Mouse (Mus musculus): ENCODE data around the gene Ing4. TPM values are rescaled to one million over a fixed set of nuclear protein-coding genes. Genes with fewer than 3 reads are reported as not detected.
"Not testable (repeated sequence)": the region's sequence is repeated elsewhere in the genome, so short reads cannot be mapped to it uniquely, and the experiment has no call there.

Ing4 gene
- 10 to 100 TPM; 62.7 to 74.3 (median 72.6) TPM for total RNA-seq (2022)

DNA sequence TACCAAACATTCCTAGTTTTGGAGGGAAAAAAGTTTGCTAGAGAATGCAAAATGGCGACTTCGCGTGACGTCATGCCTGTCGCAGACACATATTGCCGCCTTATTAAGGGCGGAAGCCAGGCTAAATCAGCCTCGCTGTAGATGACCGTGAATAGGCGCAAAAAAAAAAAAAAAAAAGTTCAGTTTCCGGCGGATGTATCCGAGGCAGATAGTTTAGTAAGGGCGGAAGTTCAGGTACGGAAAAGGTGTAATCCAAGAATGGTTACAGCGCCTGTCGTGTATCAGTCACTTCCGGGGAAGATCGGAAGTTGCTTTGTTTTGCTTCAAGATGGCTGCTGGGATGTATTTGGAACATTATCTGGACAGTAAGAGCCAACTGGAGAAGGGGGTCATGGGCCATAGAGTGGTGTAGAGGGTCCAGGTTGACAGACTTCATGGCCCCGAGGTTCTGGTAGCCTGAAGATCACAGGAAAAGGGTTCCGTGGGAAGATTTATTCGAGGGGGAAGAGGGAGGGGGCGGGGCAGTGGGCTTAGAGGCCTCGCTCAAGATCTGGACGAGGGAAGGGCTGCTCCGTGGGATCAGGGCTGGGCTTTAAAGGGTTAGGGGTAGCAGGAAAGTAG, at the start of gene Ing4:
Ing4 (plus strand) TSS at position 228 of the 621 bp plus-strand sequence.
- DNase-seq, result peak; percentile 90

DNA sequence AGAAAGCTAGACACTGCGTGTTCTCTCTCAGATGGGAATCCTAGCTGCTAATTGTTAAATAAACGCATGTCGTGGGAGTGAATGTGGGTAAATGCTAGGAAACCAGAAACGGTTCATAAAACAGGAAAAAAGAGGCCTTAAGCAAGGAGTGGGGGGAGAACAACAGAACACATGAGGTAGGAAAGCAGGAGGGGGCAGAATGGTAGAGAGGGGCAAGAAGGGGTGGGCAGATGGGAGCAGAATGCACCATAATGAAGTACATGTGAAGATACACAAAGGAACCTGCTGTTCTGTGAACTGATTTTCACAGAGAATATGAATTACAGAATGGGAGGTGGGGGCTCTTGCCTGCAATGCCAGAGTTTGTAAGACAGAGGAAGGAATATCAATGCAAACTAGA, 47.3 kb upstream of the Ing4 start:
- no peak for DNase-seq

GRCm38 (mm10) chr6:124993365-124993764, 46.2 kb upstream of the Ing4 start:
- peak; percentile 64 for DNase-seq

DNA sequence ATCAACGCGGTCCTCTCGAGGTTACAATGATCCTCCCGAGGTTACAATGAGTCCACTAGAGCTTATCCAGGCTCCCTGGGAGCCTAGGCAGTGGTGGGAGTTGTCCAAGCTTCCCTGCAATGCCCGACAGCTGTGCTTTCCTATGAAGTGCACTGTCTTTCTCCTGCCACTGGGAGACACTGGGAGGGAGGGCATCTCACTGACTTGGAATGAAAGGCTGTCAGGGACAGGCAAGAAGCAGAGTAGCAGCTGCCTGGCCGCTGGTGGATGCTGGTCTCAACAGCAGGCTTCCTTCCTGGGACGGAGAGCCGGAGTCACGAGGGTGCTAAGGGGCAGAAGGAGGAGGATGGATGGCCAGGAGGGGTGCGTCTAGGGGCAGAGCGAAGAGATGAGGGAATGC, 45.7 kb upstream of the Ing4 start:
- DNase-seq, result no peak

DNA sequence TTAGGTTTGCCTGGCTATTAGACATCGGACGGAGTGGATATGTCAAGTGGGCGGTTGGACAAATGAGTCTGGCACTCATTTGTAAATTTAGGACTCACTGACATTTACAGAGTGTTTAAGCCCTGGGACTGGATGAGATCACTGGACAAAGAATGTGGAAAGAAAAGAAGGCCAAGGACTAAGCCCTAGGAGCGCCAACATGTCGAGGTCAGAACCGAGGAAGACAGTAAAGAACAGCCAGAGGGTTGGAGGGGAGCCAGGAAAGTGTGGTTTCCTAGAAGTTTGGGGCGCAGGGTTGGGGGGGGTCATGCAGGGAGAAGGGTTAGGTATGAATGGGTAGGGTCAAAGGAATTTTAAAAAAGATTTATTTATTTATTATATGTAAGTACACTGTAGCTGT, 44.3 kb upstream of the Ing4 start:
- DNase-seq, result peak; percentile 82

DNA sequence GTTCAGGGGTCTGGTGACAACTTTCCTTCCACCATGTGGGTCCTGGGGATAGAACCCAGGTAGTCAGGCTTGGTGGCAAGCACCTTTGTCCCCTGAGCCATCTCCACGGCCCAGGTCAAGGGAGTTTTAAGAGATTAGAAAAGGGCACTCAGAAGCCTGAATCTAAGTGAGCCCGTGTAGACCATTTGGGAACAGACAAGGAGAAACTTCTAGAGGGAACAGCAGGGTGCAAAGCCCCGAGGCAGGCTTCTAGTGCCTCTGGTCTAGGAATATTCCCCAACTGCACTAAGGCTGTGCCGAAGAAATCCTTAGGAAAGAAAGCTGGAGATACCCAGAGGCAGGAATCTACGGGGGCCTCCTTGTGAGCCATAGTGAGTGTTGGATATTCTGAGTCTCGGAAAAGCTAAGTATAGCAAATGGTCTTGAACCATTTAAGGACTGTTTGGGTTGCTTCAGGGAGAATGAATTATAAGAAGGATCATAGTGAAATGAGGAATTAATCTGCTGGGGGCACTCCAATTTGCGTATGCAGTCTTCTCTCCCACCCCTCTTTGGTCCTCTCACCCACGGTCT, 43.6 kb upstream of the Ing4 start:
- DNase-seq, result no peak

DNA sequence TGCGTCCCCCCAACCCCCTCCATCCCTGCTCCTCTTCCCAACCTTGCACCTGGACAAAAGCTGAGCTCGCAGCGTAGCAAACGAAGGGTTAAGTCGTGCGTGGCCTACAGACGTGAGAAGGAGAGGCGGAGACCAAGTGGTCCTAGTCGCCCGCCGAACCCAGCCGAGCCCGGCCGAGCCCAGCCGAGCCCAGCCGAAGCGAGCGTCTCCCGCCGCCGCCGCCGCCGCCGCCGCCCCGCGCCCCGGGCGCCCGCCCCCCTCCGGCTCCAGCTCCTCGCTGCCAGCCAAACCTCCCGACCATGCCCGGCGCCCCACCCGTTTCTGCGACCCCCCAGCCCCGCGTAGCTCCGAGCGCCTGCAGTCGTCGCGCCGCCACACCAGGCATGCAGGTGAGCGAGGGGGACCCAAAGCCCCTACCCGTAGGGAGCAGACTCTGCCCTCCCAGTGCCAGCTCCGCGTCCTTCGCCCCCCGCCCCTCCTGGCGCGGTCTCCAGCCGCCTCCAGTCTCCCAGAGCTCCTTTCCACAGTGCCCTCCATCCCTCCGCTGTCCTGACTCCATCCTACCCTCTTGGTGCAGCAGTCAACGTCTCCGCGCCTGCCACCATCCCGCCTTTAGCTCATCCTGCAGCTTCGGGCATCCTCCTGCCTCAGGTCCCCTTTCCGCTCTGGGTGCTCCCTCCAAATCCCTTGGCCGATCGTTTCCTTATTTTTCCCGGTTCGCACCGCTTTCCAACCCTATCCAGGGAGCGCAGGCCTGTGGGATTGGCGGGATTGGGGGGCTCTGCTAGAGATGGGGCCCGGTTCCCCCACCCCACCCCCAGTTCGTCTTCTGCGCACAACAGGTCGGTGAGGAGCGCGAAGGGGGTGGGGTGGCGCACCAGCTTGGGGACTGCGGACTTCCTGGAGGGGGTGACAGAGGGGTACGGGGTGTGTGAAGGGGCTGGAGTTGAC, 42.7 kb upstream of the Ing4 start, which contains the start of gene Pianp:
Pianp (plus strand) TSS at position 144 of the 951 bp plus-strand sequence.
- DNase-seq, result peak; percentile 42

DNA sequence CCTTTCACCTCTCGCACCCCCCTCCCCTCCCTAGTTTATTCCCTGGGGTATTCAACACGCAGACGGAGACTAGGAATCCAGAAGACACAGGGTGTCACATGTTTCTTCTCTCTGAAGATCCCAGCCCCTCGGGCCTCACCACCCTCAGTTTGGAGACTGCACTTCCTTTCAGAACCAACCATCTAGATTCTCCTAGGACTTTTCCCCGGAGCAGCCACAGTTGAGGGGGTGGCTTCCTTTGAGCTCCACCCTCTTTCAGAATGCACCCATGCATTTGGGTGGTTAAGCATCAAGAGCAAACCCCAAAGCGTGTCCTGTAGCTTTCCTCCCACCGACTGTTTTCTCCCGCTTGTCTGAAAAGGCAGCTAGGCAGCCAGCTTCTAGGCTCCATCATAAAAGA, 41.5 kb upstream of the Ing4 start:
- DNase-seq, result no peak

DNA sequence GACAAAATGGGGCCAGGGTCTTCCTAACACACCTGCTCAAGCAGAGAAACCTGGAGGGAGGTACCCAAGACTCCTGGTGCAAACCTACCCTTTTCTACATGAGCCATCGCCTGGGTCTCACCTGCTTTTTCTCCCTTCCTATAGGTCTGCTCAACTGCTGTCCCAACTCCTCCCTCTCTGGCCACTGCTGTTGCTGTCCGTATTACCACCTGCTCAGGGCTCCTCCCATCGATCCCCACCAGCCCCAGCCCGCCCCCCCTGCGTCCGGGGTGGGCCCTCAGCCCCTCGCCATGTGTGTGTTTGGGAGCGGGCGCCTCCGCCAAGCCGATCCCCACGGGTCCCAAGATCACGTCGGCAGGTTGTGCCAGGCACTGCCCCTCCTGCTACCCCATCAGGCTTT, 40.5 kb upstream of the Ing4 start:
- DNase-seq, result no peak

DNA sequence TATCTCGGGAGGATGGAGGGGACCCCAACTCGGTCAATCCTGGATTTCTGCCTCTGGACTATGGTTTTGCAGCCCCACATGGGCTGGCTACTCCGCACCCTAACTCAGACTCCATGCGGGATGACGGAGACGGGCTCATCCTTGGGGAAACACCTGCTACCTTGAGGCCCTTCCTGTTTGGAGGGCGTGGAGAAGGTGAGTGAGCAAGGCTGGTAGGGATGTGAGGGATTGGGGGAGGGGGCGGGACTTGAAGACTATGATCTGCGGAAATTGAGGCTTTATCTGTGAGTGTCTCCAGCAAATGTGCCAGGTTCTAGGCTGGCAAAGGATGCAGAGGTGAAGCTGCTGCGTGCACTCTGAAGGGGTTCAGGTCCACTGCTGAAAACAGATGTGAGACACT, 40.0 kb upstream of the Ing4 start:
- no peak for DNase-seq

GRCm38 (mm10) chr6:125003706-125004105, 35.9 kb upstream of the Ing4 start:
- no peak for DNase-seq

GRCm38 (mm10) chr6:125005086-125005485, 34.5 kb upstream of the Ing4 start:
- no peak for DNase-seq

GRCm38 (mm10) chr6:125008060-125008459, 31.5 kb upstream of the Ing4 start:
- DNase-seq, result no peak

- peak; percentile 99 for DNase-seq
Measured at GRCm38 (mm10) chr6:125008586-125009128, 30.9 kb upstream of the Ing4 start.

GRCm38 (mm10) chr6:125009129-125009180, 30.6 kb upstream of the Ing4 start, which contains the start of gene Zfp384:
TSS of gene Zfp384 (plus strand) at chr6:125009145.
- no peak for DNase-seq

GRCm38 (mm10) chr6:125009181-125010073, 30.1 kb upstream of the Ing4 start:
- peak; percentile 70 for DNase-seq

DNA sequence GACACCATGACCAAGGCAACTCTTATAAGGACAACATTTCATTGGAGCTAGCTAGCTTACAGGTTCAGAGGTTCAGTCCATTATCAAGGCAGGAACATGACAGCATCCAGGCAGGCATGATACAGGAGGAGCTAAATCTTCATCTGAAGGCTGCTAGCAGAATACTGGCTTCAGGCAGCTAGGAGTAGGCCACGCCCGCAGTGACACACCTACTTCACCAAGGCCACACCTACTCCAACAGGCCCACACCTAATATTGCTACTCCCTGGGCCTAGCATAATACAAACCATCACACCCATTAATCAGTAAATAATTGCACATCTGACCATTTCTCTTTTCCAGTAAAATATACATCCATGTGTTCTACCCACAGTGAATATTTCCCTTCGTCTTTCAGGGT, 21.9 kb upstream of the Ing4 start:
- DNase-seq, result no peak

- DNase-seq, result not testable (repeated sequence)
Measured at GRCm38 (mm10) chr6:125030532-125030931, 9.0 kb upstream of the Ing4 start.

DNA sequence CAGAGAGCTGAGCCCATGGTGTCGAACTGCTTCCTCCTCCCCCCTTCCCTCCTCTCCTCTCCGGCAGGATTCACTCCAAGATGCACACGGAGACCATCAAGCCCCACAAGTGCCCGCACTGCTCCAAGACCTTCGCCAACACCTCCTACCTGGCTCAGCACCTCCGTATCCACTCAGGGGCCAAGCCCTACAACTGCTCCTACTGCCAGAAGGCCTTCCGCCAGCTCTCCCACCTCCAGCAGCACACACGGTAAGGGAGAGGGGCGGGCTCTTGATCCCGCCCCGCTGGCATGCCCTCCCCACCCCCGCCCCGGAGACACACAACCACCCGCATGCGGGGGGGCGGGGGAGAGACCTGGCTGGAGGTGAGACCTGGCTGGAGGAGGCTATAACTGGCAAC, 8.0 kb upstream of the Ing4 start:
- DNase-seq, result no peak

DNA sequence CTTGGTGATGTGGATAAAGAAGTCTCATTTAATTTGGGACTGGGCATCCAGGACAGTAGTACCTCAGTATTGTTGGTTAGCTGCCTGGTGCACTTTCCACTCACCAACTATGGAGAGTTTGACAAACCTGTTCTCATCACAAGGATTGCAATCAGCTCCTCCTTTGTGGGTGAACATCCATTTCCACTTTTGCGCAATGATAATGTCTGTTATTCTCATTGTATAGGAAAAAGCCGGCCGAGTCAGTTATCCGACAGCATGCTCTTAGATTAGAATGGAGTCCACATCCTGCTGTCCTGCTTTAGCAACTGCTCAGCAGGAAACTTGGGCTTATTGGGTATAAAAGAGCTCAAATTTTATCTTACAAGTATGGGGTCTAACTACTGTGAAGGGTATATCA, 894 bp upstream of the Ing4 start:
- no peak for DNase-seq

GRCm38 (mm10) chr6:125039131-125039530, 429 bp upstream of the Ing4 start:
- no peak for DNase-seq

DNA sequence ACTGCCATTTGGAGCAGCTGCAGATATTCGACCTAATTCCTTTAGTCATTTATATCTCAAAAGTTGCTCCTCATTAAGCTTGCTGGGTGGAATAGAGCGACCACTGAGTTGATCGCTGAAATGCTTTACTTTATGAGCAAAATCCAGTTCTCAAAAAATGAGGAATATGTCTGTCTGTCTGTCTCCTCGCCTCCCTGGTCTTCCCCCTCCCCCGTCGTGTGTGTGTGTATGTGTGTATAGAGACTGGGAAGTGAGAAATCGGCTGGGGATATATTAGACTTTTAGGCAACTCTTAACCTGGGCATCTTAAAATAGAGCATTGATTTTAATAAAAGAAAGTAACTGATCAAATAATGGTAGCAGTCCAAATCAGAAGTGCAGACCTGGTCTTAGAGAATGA, 661 bp downstream of the Ing4 start:
- no peak for DNase-seq

GRCm38 (mm10) chr6:125041047-125041446, 1.5 kb downstream of the Ing4 start:
- no peak for DNase-seq
